Mouse (Mus musculus): ENCODE measurements around the gene Nsfl1c.

Nsfl1c gene

GRCm38 (mm10) chr2:151543063-151543895 is 49.3 kb downstream of the Nsfl1c start:
- DNase-seq (ENCODE audit: low spot score): peak; percentile 52

GRCm38 (mm10) chr2:151544673-151545072 is 50.7 kb downstream of the Nsfl1c start:
- peak; percentile 67 for DNase-seq (ENCODE audit: low spot score)

- DNase-seq (ENCODE audit: low spot score): no peak
Measured at GRCm38 (mm10) chr2:151546571-151546970, 52.6 kb downstream of the Nsfl1c start.

GRCm38 (mm10) chr2:151549615-151550121 is 55.7 kb downstream of the Nsfl1c start:
- no peak for DNase-seq (ENCODE audit: low spot score)
